Mouse (Mus musculus) bone marrow, adult 2 months (tissue): ENCODE results near the gene Slc13a4.

ENCODE experiments used
- CTCF ChIP-seq: fragments of 200-500 bp; IDR thresholded peaks from 2 replicates; pipeline ENCODE4 v1.5.1; 2011; ENCODE audit warnings: low read length, control low read depth; ENCODE audit not compliant: control insufficient read depth, insufficient read depth
- POLR2A ChIP-seq: fragments of 200-500 bp; IDR thresholded peaks from 2 replicates; pipeline ENCODE4 v1.6.1; 2011; ENCODE audit warnings: low read depth, mild to moderate bottlenecking, control low read depth, low read length, borderline replicate concordance; ENCODE audit not compliant: control insufficient read depth

DNA sequence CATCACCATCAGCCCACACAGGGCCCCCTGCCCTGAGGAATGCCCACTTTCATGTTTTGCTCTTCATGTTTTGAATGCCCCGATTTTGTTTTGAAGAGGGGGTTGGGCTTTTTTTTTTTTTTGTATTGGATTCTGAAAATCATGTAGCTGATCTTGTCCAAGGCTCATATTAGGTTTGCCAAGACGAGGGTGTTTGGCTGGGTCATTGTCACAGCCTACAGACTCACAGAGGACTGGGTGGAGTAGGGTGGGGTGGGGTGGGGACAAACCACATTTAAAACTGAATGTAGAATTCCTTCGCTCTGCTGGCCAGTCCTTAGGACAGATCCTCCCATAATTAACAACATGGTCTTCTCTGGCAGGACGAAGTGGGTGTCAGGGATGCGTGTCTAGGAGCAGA lies 45.5 kb upstream of the Slc13a4 start:
- TF ChIP-seq CTCF (no peak), POLR2A (no peak)
